Mouse (Mus musculus) brain, embryonic 14.5 days (tissue): ENCODE results near the gene Gipr.

Source experiments
- CTCF ChIP-seq: fragments of 200-500 bp; IDR thresholded peaks from 2 replicates; pipeline ENCODE4 v1.5.1; 2012; ENCODE audit warnings: inconsistent platforms, mild to moderate bottlenecking, moderate library complexity, borderline replicate concordance; ENCODE audit not compliant: insufficient read depth, insufficient read length; ENCODE audit errors: extremely low read depth
- POLR2A ChIP-seq: fragments of 200-500 bp; IDR thresholded peaks from 2 replicates; pipeline ENCODE4 v1.6.1; 2012; ENCODE audit warnings: mild to moderate bottlenecking, inconsistent platforms, borderline replicate concordance; ENCODE audit not compliant: poor library complexity, insufficient read depth, insufficient read length, severe bottlenecking; ENCODE audit errors: extremely low read depth

DNA sequence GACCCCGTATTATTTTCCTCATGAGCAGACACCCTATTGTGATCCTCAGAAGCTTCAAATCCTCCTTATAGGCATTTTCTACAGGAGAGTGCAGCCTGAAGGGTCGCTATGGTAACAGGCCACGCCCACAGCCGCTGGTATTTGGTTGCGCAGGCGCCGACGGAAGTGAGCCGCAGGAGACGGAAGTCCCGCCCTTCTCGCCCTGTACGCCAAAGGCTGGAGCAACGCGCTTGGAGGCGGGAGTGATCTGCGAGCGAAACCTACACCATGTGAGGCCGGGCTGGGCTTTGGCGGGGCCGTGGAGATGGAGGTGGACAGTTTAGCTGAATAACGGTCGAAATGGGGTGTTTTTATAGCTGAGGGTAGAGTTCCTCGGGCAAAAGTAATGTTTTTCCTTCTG lies 16.3 kb downstream of the Gipr start, which contains the start of gene Snrpd2:
- TF ChIP-seq CTCF = no peak
- TF ChIP-seq POLR2A = peak; percentile 37; the same call in 1 of the 2 replicates
